Mouse (Mus musculus): ENCODE measurements around the gene Fndc3a. TPM values are rescaled to one million over a fixed set of nuclear protein-coding genes. Genes with fewer than 3 reads are reported as not detected.

Fndc3a gene
- polyA plus RNA-seq, 1 experiment from 2014 or later, result 38.6 TPM

Other genes starting within 250 kb of the Fndc3a start
- gene Gm9195, start 218.2 kb downstream of the Fndc3a start, polyA plus RNA-seq (2014; fragmentation: Nextera tagmentation; extraction: Ambion mirVana), result not detected in 2 replicates